Mouse (Mus musculus) megakaryocyte, embryonic 14.5 days (primary cell): ENCODE measurements around the gene Kif27. TPM values are rescaled to one million over a fixed set of nuclear protein-coding genes. Genes with fewer than 3 reads are reported as not detected.

Experiments used
- H3K27me3 ChIP-seq: replicated peaks from 2 replicates; pipeline ENCODE3; 2012; ENCODE audit warnings: inconsistent platforms
- H3K36me3 ChIP-seq: replicated peaks from 2 replicates; pipeline ENCODE3; 2012; ENCODE audit warnings: low read length, inconsistent platforms, mixed read lengths
- H3K4me1 ChIP-seq: 2 replicates; pipeline ENCODE4 v1.6.1; 2012; ENCODE audit warnings: inconsistent platforms
- H3K4me3 ChIP-seq: replicated peaks from 2 replicates; pipeline ENCODE3; 2012; ENCODE audit warnings: moderate library complexity, mild to moderate bottlenecking, inconsistent platforms
- H3K9me3 ChIP-seq: 2 replicates; pipeline ENCODE4 v1.6.1; 2012; ENCODE audit warnings: inconsistent platforms
- FLI1 ChIP-seq: IDR thresholded peaks from 2 replicates; pipeline ENCODE4 v1.6.1; 2012; ENCODE audit warnings: low read length, inconsistent platforms, mixed read lengths
- GATA1 ChIP-seq: IDR thresholded peaks from 3 replicates; pipeline ENCODE4 v1.6.1; 2012; ENCODE audit warnings: mixed read lengths, low read length, inconsistent platforms, borderline replicate concordance
- polyA plus RNA-seq: library from polyadenylated mRNA; stranded (reverse); fragments of >175 nt; gene quantifications from 2 replicates; pipeline ENCODE4 v1.2.3, GENCODE M21; 2012; ENCODE audit warnings: low replicate concordance; ENCODE audit not compliant: insufficient read depth

The Kif27 gene
- polyA plus RNA-seq, 1 experiment: not detected

DNA sequence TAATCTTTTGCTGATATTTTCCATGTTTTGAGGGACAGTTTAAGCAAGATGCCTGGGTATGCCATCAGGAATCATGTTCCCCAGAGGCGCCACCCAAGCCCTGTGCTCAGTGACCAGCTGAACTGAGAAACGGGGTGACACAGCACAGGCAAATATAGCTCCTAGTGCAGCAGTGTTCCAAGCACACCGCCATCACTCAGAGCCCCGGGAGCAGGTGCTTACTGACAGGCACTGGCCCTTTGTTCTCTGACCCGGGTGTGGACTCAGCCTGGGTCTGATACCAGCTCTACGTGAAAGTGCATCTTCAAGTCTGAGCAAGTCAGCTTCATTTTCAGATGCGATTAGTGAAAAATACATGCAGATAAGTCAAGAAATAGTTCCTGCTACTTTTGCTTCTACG, 49.4 kb downstream of the Kif27 start:
- TF ChIP-seq GATA1: no peak
- no peak for TF ChIP-seq FLI1
- no peak overlapping the region for H3K4me3 ChIP-seq

DNA sequence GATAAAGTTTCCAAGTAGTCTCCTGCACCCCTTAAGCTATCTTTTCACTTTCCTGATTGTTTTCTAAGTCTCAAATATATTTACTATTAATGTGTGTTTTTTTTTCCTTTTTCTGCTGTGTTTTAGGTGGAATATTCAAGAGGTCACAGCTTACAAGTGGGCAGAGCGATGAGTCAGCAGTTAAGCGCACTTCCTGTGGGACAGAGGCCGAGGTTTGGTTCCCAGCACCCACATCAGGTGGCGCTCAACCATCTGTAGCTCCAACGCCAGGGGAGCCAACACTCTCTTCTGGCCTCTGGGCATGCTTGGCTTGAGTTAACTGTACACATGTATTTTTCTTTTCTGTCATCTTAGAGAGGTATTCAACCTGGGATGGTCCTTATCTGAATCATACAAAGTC, 51.5 kb downstream of the Kif27 start:
- no peak for TF ChIP-seq GATA1
- no peak for TF ChIP-seq FLI1
- H3K4me3 ChIP-seq: no peak overlapping the region

More for the DNA sequence above, 49.4 kb downstream of the Kif27 start:
- no peaks in the 10 kb centered on the region for H3K27me3 ChIP-seq
- H3K9me3 ChIP-seq: no peaks in the 10 kb centered on the region
- H3K4me1 ChIP-seq: no peaks in the 10 kb centered on the region
- H3K36me3 ChIP-seq: no peaks in the 10 kb centered on the region

DNA sequence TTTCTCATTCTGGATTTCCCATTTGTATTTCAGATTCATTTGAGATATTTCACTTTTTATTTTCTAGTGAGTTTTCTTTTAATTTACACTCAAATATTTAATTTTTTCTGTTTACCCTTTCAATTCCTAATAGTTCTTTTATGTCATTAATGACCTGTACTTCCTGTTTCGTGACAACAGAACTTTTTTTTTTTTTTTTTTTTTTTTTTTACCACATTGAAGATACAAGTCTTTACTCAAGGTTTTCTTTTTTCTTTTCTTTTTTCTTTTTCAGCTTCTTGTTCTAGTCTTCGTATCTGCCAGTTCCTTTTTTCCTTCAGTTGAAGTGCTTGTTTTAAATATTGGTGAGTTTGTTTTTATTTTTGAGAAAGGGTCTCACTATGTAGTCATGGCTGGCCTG, 53.7 kb downstream of the Kif27 start:
- no peaks in the 10 kb centered on the region for H3K36me3 ChIP-seq
- no peak for TF ChIP-seq FLI1
- TF ChIP-seq GATA1: no peak
- no peak overlapping the region for H3K4me3 ChIP-seq
- no peaks in the 10 kb centered on the region for H3K4me1 ChIP-seq
- peaks cover 13% of the 10 kb centered on the region for H3K27me3 ChIP-seq
- no peaks in the 10 kb centered on the region for H3K9me3 ChIP-seq

More for the DNA sequence above, 51.5 kb downstream of the Kif27 start:
- Histone ChIP-seq H3K27me3 (peaks cover 2% of the 10 kb centered on the region), H3K9me3 (no peaks in the 10 kb centered on the region), H3K4me1 (no peaks in the 10 kb centered on the region), H3K36me3 (no peaks in the 10 kb centered on the region)

DNA sequence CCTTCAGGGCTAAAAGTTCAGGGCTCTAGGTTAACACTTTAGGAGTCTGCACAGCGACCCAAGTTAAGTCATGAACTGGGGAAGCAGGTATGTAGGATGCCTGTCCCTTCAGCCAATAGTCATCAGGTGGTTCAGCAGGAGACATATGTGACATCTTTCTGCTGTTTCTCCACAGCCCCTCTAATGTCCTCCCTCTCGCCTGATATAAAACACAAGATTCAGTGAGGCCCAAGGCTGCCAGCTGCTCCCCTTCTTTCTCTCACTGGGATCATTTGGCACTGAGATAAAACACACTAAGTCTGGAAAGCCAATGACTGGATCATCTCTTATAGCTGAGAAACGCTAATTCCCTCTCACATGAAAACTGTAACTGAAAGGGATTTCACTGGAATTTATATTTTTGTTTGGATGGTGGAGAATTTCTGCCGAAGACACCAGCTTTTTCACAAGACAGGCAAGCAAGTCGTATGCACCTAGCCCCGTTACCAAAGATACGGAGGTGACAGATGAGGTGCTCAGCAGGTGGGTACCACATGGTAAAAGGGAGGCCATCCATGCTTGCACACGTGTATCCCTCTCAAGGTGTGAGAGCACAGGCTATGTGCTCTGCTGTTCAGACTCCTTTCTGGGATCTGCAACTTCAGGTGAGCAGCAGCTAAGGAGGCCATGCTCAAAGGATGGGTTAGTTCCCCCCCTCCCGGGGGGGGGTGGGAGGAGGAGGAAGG, 56.3 kb downstream of the Kif27 start:
- Histone ChIP-seq H3K4me1 (no peaks in the 10 kb centered on the region), H3K27me3 (peaks cover 17% of the 10 kb centered on the region), H3K9me3 (no peaks in the 10 kb centered on the region), H3K4me3 (no peak overlapping the region), H3K36me3 (no peaks in the 10 kb centered on the region)
- TF ChIP-seq GATA1: no peak
- no peak for TF ChIP-seq FLI1

DNA sequence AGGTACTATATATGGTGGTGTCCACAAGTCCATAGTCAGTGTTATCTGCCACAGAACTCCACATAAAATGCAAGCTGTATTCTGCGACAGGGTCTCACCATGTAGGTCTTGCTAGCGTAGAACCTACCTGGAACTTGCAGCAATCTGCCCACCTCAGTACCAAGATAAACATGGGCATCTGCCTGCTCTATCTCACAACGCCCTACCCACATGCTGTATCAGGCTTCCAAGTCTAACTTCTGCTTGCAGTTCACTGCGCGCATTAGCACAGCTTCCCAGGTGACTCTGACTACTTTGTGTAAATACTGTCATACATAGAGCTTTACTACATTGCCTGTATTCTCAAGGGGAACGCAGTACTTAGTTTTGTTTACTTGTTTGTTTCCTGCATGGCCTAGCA, 57.0 kb downstream of the Kif27 start:
- H3K4me3 ChIP-seq: no peak overlapping the region
- no peak for TF ChIP-seq GATA1
- no peak for TF ChIP-seq FLI1
- H3K36me3 ChIP-seq: no peaks in the 10 kb centered on the region
- H3K27me3 ChIP-seq: peaks cover 18% of the 10 kb centered on the region
- H3K4me1 ChIP-seq: no peaks in the 10 kb centered on the region
- H3K9me3 ChIP-seq: peaks cover 2% of the 10 kb centered on the region

DNA sequence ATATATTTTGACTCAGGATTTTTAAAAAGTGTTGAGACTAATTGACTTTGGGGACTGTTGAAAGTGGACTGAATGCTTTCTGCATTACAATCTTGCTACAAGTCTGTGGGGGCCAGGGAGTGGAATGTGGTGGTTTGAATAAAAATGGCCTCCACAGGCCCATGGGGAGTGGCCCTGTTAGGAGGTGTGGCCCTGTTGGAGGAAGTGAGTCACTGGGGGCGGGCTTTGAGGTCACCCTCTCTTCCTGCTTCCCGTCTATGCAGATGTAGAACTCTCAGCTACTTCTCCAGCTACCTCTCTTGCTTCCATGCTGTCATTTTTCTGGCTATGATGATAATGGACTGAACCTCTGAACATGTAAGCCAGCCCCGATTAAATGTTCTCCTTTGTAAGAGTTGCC, 60.2 kb downstream of the Kif27 start:
- Histone ChIP-seq H3K36me3 (no peaks in the 10 kb centered on the region), H3K27me3 (peaks cover 22% of the 10 kb centered on the region), H3K4me1 (no peaks in the 10 kb centered on the region), H3K9me3 (peaks cover 6% of the 10 kb centered on the region), H3K4me3 (no peak overlapping the region)
- no peak for TF ChIP-seq FLI1
- no peak for TF ChIP-seq GATA1

DNA sequence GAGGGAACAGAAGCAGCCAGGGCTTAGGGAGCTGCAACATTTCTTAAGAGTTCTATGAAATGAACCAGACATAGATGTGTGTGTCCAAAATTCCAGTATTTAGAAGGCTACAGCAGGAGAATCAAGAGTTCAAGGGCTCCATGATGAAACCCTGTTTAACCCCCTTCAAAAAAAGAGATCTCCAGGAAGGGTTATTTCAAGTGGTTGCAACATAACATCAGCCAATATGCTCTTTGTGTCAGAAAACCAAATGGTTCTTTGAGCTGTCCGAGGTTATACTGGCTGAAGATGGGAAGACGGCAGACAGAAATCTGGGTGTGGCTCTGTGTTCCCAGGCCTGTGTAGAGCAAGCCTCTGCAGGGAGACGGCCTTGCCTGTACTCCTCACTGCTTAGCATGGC, 63.3 kb downstream of the Kif27 start:
- no peaks in the 10 kb centered on the region for H3K36me3 ChIP-seq
- no peak overlapping the region for H3K4me3 ChIP-seq
- H3K27me3 ChIP-seq: peaks cover 14% of the 10 kb centered on the region
- no peaks in the 10 kb centered on the region; the same call in 1 of the 2 replicates for H3K4me1 ChIP-seq
- peaks cover 6% of the 10 kb centered on the region for H3K9me3 ChIP-seq
- no peak for TF ChIP-seq GATA1
- TF ChIP-seq FLI1: no peak

DNA sequence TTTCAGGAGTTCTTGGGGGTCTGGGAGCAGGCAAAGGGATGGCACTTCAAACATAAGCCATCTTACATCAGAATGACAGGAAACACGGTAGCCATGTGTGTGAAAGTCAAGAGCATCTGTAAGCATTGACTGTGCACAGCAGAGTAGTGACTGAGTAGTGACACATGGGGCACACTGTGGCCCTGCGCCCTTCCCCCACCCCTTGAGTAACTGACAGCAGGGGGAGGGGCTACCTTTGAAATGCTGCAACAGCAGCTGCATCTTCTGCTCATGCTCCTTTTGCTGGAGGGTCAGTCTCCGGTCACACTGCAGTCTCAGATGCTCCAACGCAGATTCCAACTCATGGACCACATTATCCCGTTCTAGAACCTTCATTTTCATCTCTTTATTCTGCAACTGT, 66.1 kb downstream of the Kif27 start:
- H3K36me3 ChIP-seq: no peaks in the 10 kb centered on the region
- TF ChIP-seq GATA1 (no peak), FLI1 (no peak)
- no peak overlapping the region for H3K4me3 ChIP-seq
- peaks cover 6% of the 10 kb centered on the region for H3K9me3 ChIP-seq
- peaks cover 10% of the 10 kb centered on the region for H3K27me3 ChIP-seq
- H3K4me1 ChIP-seq: peaks cover under 1% of the 10 kb centered on the region; the same call in 1 of the 2 replicates

DNA sequence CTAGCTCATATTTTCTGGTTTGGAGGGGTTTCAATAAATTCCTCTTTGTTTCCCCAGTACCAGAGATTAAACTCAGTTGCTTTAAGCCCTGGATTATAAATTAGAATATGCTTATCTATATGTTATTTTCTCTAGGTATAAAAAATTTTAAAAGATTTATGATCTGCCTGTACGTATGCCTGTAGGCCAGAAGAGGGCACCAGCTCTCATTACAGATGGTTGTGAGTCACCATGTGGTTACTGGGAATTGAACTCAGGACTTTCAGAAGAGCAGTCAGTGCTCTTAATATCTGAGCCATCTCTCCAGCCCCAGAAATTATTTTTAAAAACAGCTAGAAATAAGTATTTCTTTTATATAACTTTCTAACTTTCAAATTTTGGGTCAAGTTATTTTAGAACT, 69.6 kb downstream of the Kif27 start:
- no peak overlapping the region for H3K4me3 ChIP-seq
- H3K4me1 ChIP-seq: peaks cover 3% of the 10 kb centered on the region; the same call in 1 of the 2 replicates
- no peaks in the 10 kb centered on the region for H3K9me3 ChIP-seq
- H3K36me3 ChIP-seq: no peaks in the 10 kb centered on the region
- TF ChIP-seq GATA1 (no peak), FLI1 (no peak)
- H3K27me3 ChIP-seq: peaks cover 16% of the 10 kb centered on the region

DNA sequence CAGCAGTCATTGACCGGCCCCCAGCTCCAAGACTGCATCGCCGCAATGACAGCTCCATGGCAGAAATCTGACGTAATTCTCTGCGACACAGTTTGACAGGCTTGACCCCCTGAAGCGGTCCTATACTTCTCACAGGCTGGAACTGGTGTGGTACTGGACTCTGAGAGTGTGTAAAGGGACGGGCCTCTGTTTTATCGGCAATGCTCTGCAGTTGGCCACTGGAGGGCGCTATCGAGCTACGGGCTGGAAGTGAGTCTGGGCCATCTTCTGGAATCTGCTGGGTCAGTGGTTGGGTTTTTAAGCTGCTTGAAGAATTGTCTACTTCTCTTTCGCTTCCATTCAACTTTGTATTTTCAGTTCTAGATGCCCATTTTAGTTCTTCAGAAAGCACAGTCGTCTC, 71.1 kb downstream of the Kif27 start:
- H3K4me3 ChIP-seq: no peak overlapping the region
- no peaks in the 10 kb centered on the region for H3K9me3 ChIP-seq
- H3K27me3 ChIP-seq: peaks cover 18% of the 10 kb centered on the region
- H3K36me3 ChIP-seq: no peaks in the 10 kb centered on the region
- TF ChIP-seq GATA1: no peak
- TF ChIP-seq FLI1: no peak
- peaks cover 3% of the 10 kb centered on the region; the same call in 1 of the 2 replicates for H3K4me1 ChIP-seq
